Comparison of ENCODE assay signal across 19 mouse cellular contexts in the genomic region with DNA sequence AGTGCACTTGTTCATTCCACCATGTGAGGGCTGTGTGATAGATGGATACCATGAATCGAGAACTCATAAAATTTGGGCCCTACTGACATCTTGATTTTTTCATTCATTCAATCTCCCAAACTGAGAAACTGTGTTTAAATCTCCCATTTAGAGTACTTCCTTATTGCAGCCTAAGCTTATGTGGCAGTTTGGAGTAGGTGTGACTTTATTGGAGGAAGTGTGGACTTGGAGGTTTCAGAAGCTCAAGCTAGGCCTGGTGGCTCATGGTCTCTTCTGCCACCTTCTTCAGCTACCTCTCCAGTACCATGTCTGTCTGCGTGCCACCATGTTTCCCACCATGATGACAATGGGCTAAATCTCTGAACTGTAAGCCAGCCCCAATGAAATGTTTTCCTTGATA.
"Had no signal": no experiment of that assay in that cellular context is flagged by ENCODE, and none has a peak within 500 bp of the region (broad histone marks: within the 10 kb centered on the region; RNA-seq: fewer than 3 reads in every experiment).

No protein-coding gene starts in this region.

- ATAC-seq: liver, postnatal 0 days; lung, postnatal 0 days; midbrain, embryonic 13.5 days; midbrain, embryonic 15.5 days had no signal

- H3K4me3 ChIP-seq: liver, embryonic 13.5 days; liver, embryonic 15.5 days; lung, embryonic 15.5 days; megakaryocyte, embryonic 14.5 days; midbrain, embryonic 13.5 days; midbrain, embryonic 15.5 days; neural tube, embryonic 12.5 days; stomach, embryonic 15.5 days had no signal

- H3K36me3 ChIP-seq: liver, embryonic 13.5 days; liver, embryonic 15.5 days; lung, embryonic 15.5 days; midbrain, embryonic 13.5 days; midbrain, embryonic 15.5 days; neural tube, embryonic 12.5 days; stomach, embryonic 15.5 days had no signal

- H3K9me3 ChIP-seq: liver, embryonic 13.5 days; liver, embryonic 15.5 days; lung, embryonic 15.5 days; megakaryocyte, embryonic 14.5 days; midbrain, embryonic 13.5 days; midbrain, embryonic 15.5 days; neural tube, embryonic 12.5 days; stomach, embryonic 15.5 days had no signal

- DNase-seq: liver, embryonic 13.5 days; liver, postnatal 0 days; lung, adult 2 months; lung, postnatal 14 days; lung, postnatal 36 days; right cerebral cortex, postnatal 14 days; thymus, adult 2 months; thymus, postnatal 25 days; thymus, postnatal 4 days had no signal

- H3K27me3 ChIP-seq: liver, embryonic 13.5 days; liver, embryonic 15.5 days; lung, embryonic 15.5 days; megakaryocyte, embryonic 14.5 days; midbrain, embryonic 13.5 days; midbrain, embryonic 15.5 days; neural tube, embryonic 12.5 days; stomach, embryonic 15.5 days had no signal

- H3K27ac ChIP-seq: liver, embryonic 13.5 days; liver, embryonic 15.5 days; lung, embryonic 15.5 days; macrophage; midbrain, embryonic 13.5 days; midbrain, embryonic 15.5 days; neural tube, embryonic 12.5 days; stomach, embryonic 15.5 days; stomach, postnatal 0 days had no signal

- H3K9ac ChIP-seq: liver, embryonic 13.5 days; liver, embryonic 15.5 days; liver, postnatal 0 days; lung, embryonic 15.5 days; midbrain, embryonic 13.5 days; midbrain, embryonic 15.5 days; neural tube, embryonic 12.5 days; stomach, embryonic 15.5 days had no signal

- H3K4me1 ChIP-seq: liver, embryonic 13.5 days; liver, embryonic 15.5 days; midbrain, embryonic 15.5 days had no signal

- H3K4me2 ChIP-seq: liver, embryonic 13.5 days; liver, embryonic 15.5 days; lung, embryonic 15.5 days; midbrain, embryonic 13.5 days; midbrain, embryonic 15.5 days; neural tube, embryonic 12.5 days; stomach, embryonic 15.5 days had no signal
